Comparison of ENCODE assay signal across 25 mouse cellular contexts in the genomic region with DNA sequence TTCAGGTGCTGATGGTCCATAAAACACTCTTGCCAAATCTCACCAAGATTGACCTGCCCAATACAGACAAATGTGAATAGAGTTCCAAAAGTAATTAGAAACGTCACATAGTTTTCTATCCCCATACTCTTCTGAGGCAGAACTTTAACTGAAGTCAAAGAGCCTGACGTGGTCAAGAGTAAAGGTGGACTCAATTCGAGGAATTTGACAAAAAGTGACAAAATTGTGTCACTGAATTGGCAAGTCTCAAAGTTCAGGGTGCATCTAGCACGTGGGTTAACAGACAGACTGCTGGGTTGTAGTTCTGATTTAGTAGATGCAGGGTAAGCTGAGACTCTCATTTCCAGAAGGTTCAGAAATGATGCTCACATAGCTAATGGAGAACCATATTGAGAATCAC.
DNase-seq lines count a peak whose midpoint lies in the region; ATAC-seq and TF ChIP-seq lines count a peak whose summit lies in the region.
"Had no signal": no experiment of that assay in that cellular context is flagged by ENCODE, and none has a peak within 500 bp of the region (broad histone marks: within the 10 kb centered on the region; RNA-seq: fewer than 3 reads in every experiment).

No protein-coding gene starts in this region.

- H3K4me3 ChIP-seq in embryonic facial prominence, embryonic 12.5 days = no peak overlapping the region
- no peak overlapping the region for H3K4me3 ChIP-seq in embryonic facial prominence, embryonic 10.5 days
- no peak overlapping the region for H3K4me3 ChIP-seq in heart, embryonic 14.5 days (ENCODE audit: control insufficient read depth in 1 of 2, insufficient read depth in 1 of 2, low read depth in 1 of 2, low read length in 2 of 2)
- no peak overlapping the region for H3K4me3 ChIP-seq in liver, adult 2 months (ENCODE audit: insufficient read depth, low read depth, low read length)
- no peak overlapping the region for H3K4me3 ChIP-seq in liver, embryonic 12.5 days
- no peak overlapping the region for H3K4me3 ChIP-seq in myocyte
- H3K4me3 ChIP-seq: neural tube, embryonic 15.5 days; stomach, embryonic 15.5 days had no signal

- DNase-seq in embryonic facial prominence, embryonic 10.5 days (ENCODE audit: low spot score) = no peak
- no peak for DNase-seq in heart, postnatal 25 days (ENCODE audit: low spot score)
- DNase-seq in liver, adult 2 months (ENCODE audit: extremely low read depth, low read depth, low spot score) = peak; percentile 82
- DNase-seq: adrenal gland, adult 2 months; adrenal gland, postnatal 36 days; cerebellum, adult 18-20 months; cerebellum, postnatal 10 days; gastrocnemius, postnatal 14 days; kidney, adult 8-10 months; layer of hippocampus, postnatal 36 days; left cerebral cortex, postnatal 4 days; retina, postnatal 1 day; right cerebral cortex, postnatal 14 days had no signal

- H3K9me3 ChIP-seq in embryonic facial prominence, embryonic 12.5 days = no peaks in the 10 kb centered on the region
- no peaks in the 10 kb centered on the region for H3K9me3 ChIP-seq in embryonic facial prominence, embryonic 10.5 days
- H3K9me3 ChIP-seq in heart, embryonic 14.5 days (ENCODE audit: control insufficient read depth, low read length) = no peaks in the 10 kb centered on the region
- H3K9me3 ChIP-seq in liver, embryonic 12.5 days (replicated peaks) = no peaks in the 10 kb centered on the region
- H3K9me3 ChIP-seq: neural tube, embryonic 15.5 days; stomach, embryonic 15.5 days had no signal

- no peak overlapping the region for H3ac ChIP-seq in myocyte (ENCODE audit: control insufficient read depth, insufficient read length)

- no peaks in the 10 kb centered on the region for H3K79me2 ChIP-seq in liver, adult 2 months (ENCODE audit: control insufficient read depth, insufficient read depth, low read length)
- H3K79me2 ChIP-seq in myocyte (ENCODE audit: control insufficient read depth, insufficient read depth) = no peaks in the 10 kb centered on the region

- H3K9ac ChIP-seq in embryonic facial prominence, embryonic 12.5 days = no peak overlapping the region
- H3K9ac ChIP-seq in heart, embryonic 14.5 days (ENCODE audit: low read length) = no peak overlapping the region
- no peak overlapping the region for H3K9ac ChIP-seq in liver, adult 2 months (ENCODE audit: low read depth, low read length)
- H3K9ac ChIP-seq in liver, embryonic 12.5 days = no peak overlapping the region
- H3K9ac ChIP-seq: liver, embryonic 14.5 days; neural tube, embryonic 15.5 days; stomach, embryonic 15.5 days had no signal

- no peak for TF ChIP-seq CTCF in liver, adult 2 months (IDR thresholded peaks at IDR 0.05; ENCODE audit: low read depth, low read length)

- H3K36me3 ChIP-seq in embryonic facial prominence, embryonic 12.5 days = no peaks in the 10 kb centered on the region
- H3K36me3 ChIP-seq in embryonic facial prominence, embryonic 10.5 days (replicated peaks) = peaks cover 42% of the 10 kb centered on the region
- no peaks in the 10 kb centered on the region for H3K36me3 ChIP-seq in heart, embryonic 14.5 days (ENCODE audit: control insufficient read depth, insufficient read depth, low read length)
- H3K36me3 ChIP-seq in liver, adult 2 months (ENCODE audit: control insufficient read depth, insufficient read depth, low read length) = no peaks in the 10 kb centered on the region
- H3K36me3 ChIP-seq in liver, embryonic 12.5 days = no peaks in the 10 kb centered on the region
- no peaks in the 10 kb centered on the region for H3K36me3 ChIP-seq in myocyte (ENCODE audit: control insufficient read depth, insufficient read depth)
- H3K36me3 ChIP-seq: stomach, embryonic 15.5 days had no signal

- WGBS in embryonic facial prominence, embryonic 12.5 days = 86% methylated on average over 4 of the region's 4 CpGs
- WGBS in embryonic facial prominence, embryonic 10.5 days = 90% methylated on average over 4 of the region's 4 CpGs
- WGBS in heart, embryonic 14.5 days = 77% methylated on average over 4 of the region's 4 CpGs
- 33% methylated on average over 4 of the region's 4 CpGs for WGBS in liver, adult 2 months
- 53% methylated on average over 4 of the region's 4 CpGs for WGBS in liver, embryonic 12.5 days (ENCODE audit: insufficient replicate concordance)

- H3K4me2 ChIP-seq in embryonic facial prominence, embryonic 12.5 days (replicated peaks) = no peak overlapping the region
- H3K4me2 ChIP-seq in heart, embryonic 14.5 days (ENCODE audit: low read length) = no peak overlapping the region
- H3K4me2 ChIP-seq in liver, embryonic 12.5 days = no peak overlapping the region
- peak overlapping the region; percentile 54 for H3K4me2 ChIP-seq in myocyte (ENCODE audit: low read depth)
- H3K4me2 ChIP-seq: neural tube, embryonic 15.5 days; stomach, embryonic 15.5 days had no signal

- H3K27me3 ChIP-seq in embryonic facial prominence, embryonic 12.5 days = no peaks in the 10 kb centered on the region
- H3K27me3 ChIP-seq in embryonic facial prominence, embryonic 10.5 days (replicated peaks; ENCODE audit: low read depth, poor library complexity, severe bottlenecking) = no peaks in the 10 kb centered on the region
- H3K27me3 ChIP-seq in heart, embryonic 14.5 days (ENCODE audit: control insufficient read depth, insufficient read depth, low read length) = no peaks in the 10 kb centered on the region
- H3K27me3 ChIP-seq in liver, adult 2 months (ENCODE audit: control insufficient read depth, insufficient read depth, low read length) = no peaks in the 10 kb centered on the region
- H3K27me3 ChIP-seq in liver, embryonic 12.5 days (replicated peaks) = no peaks in the 10 kb centered on the region
- no peaks in the 10 kb centered on the region for H3K27me3 ChIP-seq in myocyte (ENCODE audit: control insufficient read depth, insufficient read depth, insufficient read length)
- H3K27me3 ChIP-seq: CH12.LX; neural tube, embryonic 15.5 days; stomach, embryonic 15.5 days had no signal

- intact Hi-C loops in heart, postnatal 25 days (cut with DNase I) = no loop called here

- H3K27ac ChIP-seq in embryonic facial prominence, embryonic 12.5 days = peak overlapping the region; percentile 64
- no peak overlapping the region for H3K27ac ChIP-seq in embryonic facial prominence, embryonic 10.5 days (replicated peaks)
- peak overlapping the region; percentile 47 to 66 for H3K27ac ChIP-seq in heart, embryonic 14.5 days (replicated peaks in 1 of 2; ENCODE audit: control insufficient read depth in 1 of 2, insufficient read depth in 1 of 2, low read depth in 2 of 2, low read length in 2 of 2)
- peak overlapping the region; percentile 1; the same call in 1 of the 2 replicates for H3K27ac ChIP-seq in liver, adult 2 months (replicated peaks; ENCODE audit: insufficient read depth, low read depth, low read length)
- H3K27ac ChIP-seq in liver, embryonic 12.5 days = no peak overlapping the region
- H3K27ac ChIP-seq: kidney, postnatal 0 days; liver, embryonic 14.5 days; stomach, embryonic 15.5 days had no signal

- no peak for ATAC-seq in embryonic facial prominence, embryonic 12.5 days (ENCODE audit: insufficient number of reproducible peaks, insufficient read depth, low FRiP score, low TSS enrichment)
- no peak for ATAC-seq in heart, embryonic 14.5 days (ENCODE audit: insufficient number of reproducible peaks, insufficient read depth, low FRiP score, low read depth)
- no peak for ATAC-seq in liver, embryonic 12.5 days
- ATAC-seq: activated CD4-positive, CD25-positive, alpha-beta regulatory T cell, adult 4 months; forebrain, embryonic 14.5 days; hindbrain, embryonic 16.5 days had no signal

- H3K4me1 ChIP-seq in embryonic facial prominence, embryonic 12.5 days = peaks cover 23% of the 10 kb centered on the region
- H3K4me1 ChIP-seq in embryonic facial prominence, embryonic 10.5 days = no peaks in the 10 kb centered on the region
- peaks cover 39 to 68% of the 10 kb centered on the region in 2 experiments for H3K4me1 ChIP-seq in heart, embryonic 14.5 days (ENCODE audit: control insufficient read depth in 2 of 2, insufficient read depth in 2 of 2, low read length in 2 of 2)
- H3K4me1 ChIP-seq in liver, adult 2 months (ENCODE audit: control insufficient read depth, insufficient read depth, low read length) = peaks cover 10% of the 10 kb centered on the region; the same call in 1 of the 2 replicates
- H3K4me1 ChIP-seq in liver, embryonic 12.5 days = no peaks in the 10 kb centered on the region

- no peak for TF ChIP-seq POLR2A in liver, adult 2 months (IDR thresholded peaks at IDR 0.05; ENCODE audit: extremely low read depth, insufficient read depth, low read length)
- TF ChIP-seq POLR2A in myocyte (IDR thresholded peaks at IDR 0.05; ENCODE audit: insufficient read length, low read depth) = no peak

TF ChIP-seq in myocyte, 11 proteins besides CTCF, POLR2A, EP300 and RAD21:
- TF ChIP-seq SRF (IDR thresholded peaks at IDR 0.05; ENCODE audit: control insufficient read depth, insufficient read length, low read depth) (no peak), POLR2AphosphoS2 (IDR thresholded peaks at IDR 0.05; ENCODE audit: insufficient read length, low read depth) (no peak), E2F4 (IDR thresholded peaks at IDR 0.05; ENCODE audit: insufficient read depth) (no peak), MAX (IDR thresholded peaks at IDR 0.05; ENCODE audit: low read depth) (no peak), REST (IDR thresholded peaks at IDR 0.05; ENCODE audit: insufficient read depth, insufficient read length) (no peak), MYOD1 (IDR thresholded peaks at IDR 0.05; ENCODE audit: control insufficient read depth in 1 of 3, insufficient read length in 2 of 3, low read depth in 2 of 3) (no peak), TCF3 (IDR thresholded peaks at IDR 0.05; ENCODE audit: insufficient read length, low read depth) (no peak), TCF12 (IDR thresholded peaks at IDR 0.05; ENCODE audit: insufficient read depth, poor library complexity, severe bottlenecking) (no peak), MYOG (IDR thresholded peaks at IDR 0.05; ENCODE audit: control insufficient read depth in 1 of 3, insufficient read depth in 1 of 3, insufficient read length in 2 of 3, low read depth in 2 of 3) (no peak), CEBPB (IDR thresholded peaks at IDR 0.05; ENCODE audit: insufficient read depth, poor library complexity, severe bottlenecking) (no peak), USF1 (IDR thresholded peaks at IDR 0.05; ENCODE audit: low read depth) (no peak)

Comparison
In these comparisons a context has a peak if more than half of its experiments do, and no peak if none do; other contexts are left out.
1. H3K27ac ChIP-seq: peak in embryonic facial prominence, embryonic 12.5 days (single experiment), heart, embryonic 14.5 days (2 of 2) and liver, adult 2 months (single experiment); none in embryonic facial prominence, embryonic 10.5 days (single experiment) and liver, embryonic 12.5 days (single experiment).